Mouse (Mus musculus) myocyte (in vitro differentiated cells): ENCODE measurements at regions not wholly inside any gene's neighbourhood (a gene's known extent, or its start where the extent isn't known, plus 50 kb on each side); places are given as distances from the start of the nearest gene placed in this dataset.

Experiments used
- CEBPB ChIP-seq: IDR thresholded peaks from 2 replicates; pipeline ENCODE4 v1.6.1; 2011; ENCODE audit warnings: mild to moderate bottlenecking, moderate library complexity; ENCODE audit not compliant: poor library complexity, insufficient read depth, severe bottlenecking
- E2F4 ChIP-seq: IDR thresholded peaks from one replicate; pipeline ENCODE4 v1.6.1; 2011; ENCODE audit warnings: mild to moderate bottlenecking, control low read depth, moderate library complexity; ENCODE audit not compliant: insufficient read depth
- MYOD1 ChIP-seq, 3 experiments: IDR thresholded peaks; one replicate each; pipeline ENCODE4 v1.6.1; 2011; ENCODE audit warnings: control low read depth in 2 of 3, low read depth in 2 of 3, mild to moderate bottlenecking in 2 of 3, moderate library complexity in 1 of 3; ENCODE audit not compliant: insufficient read length in 2 of 3, control insufficient read depth in 1 of 3
- MYOG ChIP-seq, 3 experiments: IDR thresholded peaks; one replicate each; pipeline ENCODE4 v1.6.1; 2011; ENCODE audit warnings: control low read depth in 2 of 3, low read depth in 2 of 3, mild to moderate bottlenecking in 2 of 3; ENCODE audit not compliant: insufficient read length in 2 of 3, control insufficient read depth in 1 of 3, insufficient read depth in 1 of 3
- POLR2A ChIP-seq: IDR thresholded peaks from one replicate; pipeline ENCODE4 v1.6.1; 2011; ENCODE audit warnings: low read depth, mild to moderate bottlenecking, control low read depth, moderate library complexity; ENCODE audit not compliant: insufficient read length
- SRF ChIP-seq: IDR thresholded peaks from one replicate; pipeline ENCODE4 v1.6.1; 2011; ENCODE audit warnings: low read depth; ENCODE audit not compliant: control insufficient read depth, insufficient read length
- TCF3 ChIP-seq: IDR thresholded peaks from one replicate; pipeline ENCODE4 v1.6.1; 2011; ENCODE audit warnings: low read depth, control low read depth; ENCODE audit not compliant: insufficient read length
- USF1 ChIP-seq: IDR thresholded peaks from one replicate; pipeline ENCODE4 v1.6.1; 2011; ENCODE audit warnings: low read depth, mild to moderate bottlenecking, control low read depth, moderate library complexity

DNA sequence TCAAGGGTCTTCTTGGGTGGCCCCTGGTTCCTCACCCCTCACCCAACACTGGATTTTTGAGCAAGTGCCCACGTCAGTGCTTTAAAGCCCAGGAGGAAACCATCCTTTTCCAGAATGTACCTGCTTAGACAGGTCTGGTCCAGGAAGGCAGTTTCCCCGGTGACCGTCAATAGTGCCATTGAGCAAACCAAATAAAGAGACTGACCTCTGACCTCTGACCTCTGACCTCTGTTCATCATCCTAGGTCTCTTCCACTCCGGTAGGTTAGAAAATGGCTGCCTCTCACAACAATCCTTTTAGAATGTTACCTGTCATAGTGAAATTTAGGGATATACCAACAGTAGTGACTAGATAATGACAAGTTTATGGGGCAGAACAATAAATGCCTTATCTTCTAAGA is 164.5 kb downstream of the Calcrl start:
- TF ChIP-seq E2F4 (no peak), CEBPB (no peak), POLR2A (no peak), USF1 (no peak), MYOD1 (IDR thresholded peaks at IDR 0.05; ENCODE audit: control insufficient read depth in 1 of 3, insufficient read length in 2 of 3, low read depth in 2 of 3) (no peak), MYOG (IDR thresholded peaks at IDR 0.05; ENCODE audit: control insufficient read depth in 1 of 3, insufficient read depth in 1 of 3, insufficient read length in 2 of 3, low read depth in 2 of 3) (no peak), TCF3 (no peak), SRF (no peak)
